Mouse (Mus musculus): ENCODE measurements at regions not wholly inside any gene's neighbourhood (a gene's known extent, or its start where the extent isn't known, plus 50 kb on each side); places are given as distances from the start of the nearest gene placed in this dataset.
"Not testable (repeated sequence)": the region's sequence is repeated elsewhere in the genome, so short reads cannot be mapped to it uniquely, and the experiment has no call there.

DNA sequence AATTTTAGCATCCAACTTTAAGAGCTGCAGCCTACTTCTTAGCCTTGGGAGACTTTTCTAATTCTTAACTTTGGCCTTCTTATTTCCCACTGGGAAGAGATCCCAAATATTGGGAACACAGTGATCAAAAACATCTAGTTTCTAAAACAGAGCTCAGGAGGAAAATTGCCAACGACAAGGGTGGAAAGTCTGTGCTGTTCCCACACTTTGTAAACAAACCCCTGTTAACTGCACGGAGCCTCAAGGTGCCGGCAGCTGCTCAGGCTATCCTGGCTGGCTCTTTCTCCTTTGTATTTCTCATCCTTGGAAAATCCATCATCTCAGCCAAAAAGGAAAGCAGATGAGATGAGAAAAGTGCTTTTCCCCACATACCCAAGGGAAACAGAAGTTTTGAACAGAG is 84.9 kb downstream of the Impad1 start:
- no peak for DNase-seq (ENCODE audit: low spot score)

DNA sequence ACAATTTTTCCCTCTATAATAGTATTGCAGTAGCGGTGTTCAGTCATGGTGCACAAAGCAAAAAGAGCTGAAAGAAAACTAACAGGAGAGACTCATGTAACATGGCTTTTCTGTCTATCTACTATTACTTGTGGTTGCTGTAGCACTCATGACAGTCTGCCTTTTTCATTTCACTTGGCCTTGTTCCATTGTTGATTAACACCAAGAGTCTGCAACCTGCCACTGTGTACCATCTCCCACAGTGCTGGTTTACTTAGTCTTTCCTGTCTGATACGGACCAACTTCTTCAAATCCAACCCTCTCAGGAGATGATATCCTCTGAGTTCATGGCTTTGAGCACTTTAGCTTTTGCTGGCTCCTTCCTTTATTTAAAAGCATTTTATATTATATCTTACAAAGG is 94.1 kb downstream of the Impad1 start:
- DNase-seq (ENCODE audit: low spot score), result no peak

- no peak for DNase-seq (ENCODE audit: low spot score)
These were observed 97.7 kb downstream of the Impad1 start for GRCm38 (mm10) chr4:4695413-4695812.

GRCm38 (mm10) chr4:4686920-4687319 is 106.2 kb downstream of the Impad1 start:
- DNase-seq (ENCODE audit: low spot score), result no peak

GRCm38 (mm10) chr4:4674607-4675006 is 118.5 kb downstream of the Impad1 start:
- DNase-seq (ENCODE audit: low spot score), result no peak

GRCm38 (mm10) chr4:4650251-4650650 is 142.9 kb downstream of the Impad1 start:
- DNase-seq (ENCODE audit: low spot score), result no peak

GRCm38 (mm10) chr4:4645264-4645663 is 147.9 kb downstream of the Impad1 start:
- no peak for DNase-seq (ENCODE audit: low spot score)

- DNase-seq (ENCODE audit: low spot score), result no peak
These were observed 156.9 kb downstream of the Impad1 start for GRCm38 (mm10) chr4:4636258-4636657.

DNA sequence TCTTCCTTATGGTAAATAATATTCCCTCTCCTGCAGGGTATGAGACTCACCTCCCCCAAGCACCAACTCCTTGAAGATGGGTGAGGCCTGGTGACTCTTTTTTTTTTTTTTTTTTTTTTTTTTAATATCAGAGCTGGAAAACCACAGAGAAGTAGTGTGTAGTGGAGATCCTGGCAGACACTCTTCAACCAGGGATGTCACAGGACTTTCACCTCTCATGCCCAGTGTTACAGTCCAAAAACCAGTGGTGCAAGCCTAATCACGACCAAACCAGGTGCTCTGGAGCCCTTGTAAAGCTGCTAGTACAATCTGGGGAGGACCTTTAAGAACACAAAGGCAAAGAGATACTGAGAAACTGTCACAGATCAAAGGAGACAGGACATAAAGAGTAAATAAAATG is 157.3 kb downstream of the Impad1 start:
- DNase-seq (ENCODE audit: low spot score), result no peak

DNA sequence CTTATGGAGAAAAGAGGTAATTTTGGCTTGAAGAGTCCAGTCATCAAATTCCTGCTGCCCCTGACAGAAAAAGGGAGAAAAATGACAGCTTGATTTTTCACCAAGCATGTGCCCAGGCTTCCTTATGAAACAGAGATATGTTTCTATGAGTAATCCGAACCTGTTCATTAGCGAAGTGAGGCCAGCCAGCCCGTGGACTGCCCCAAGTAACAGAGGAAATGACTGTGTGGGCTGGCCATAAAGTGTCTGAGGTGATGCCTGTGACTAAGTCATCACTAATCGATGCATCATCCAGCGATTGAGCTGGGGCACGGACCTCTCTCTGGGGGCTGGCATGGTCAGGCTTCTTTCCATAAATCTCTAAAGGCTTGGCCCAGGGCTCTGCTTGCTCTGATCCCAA is 157.8 kb downstream of the Impad1 start:
- peak; percentile 16 for DNase-seq (ENCODE audit: low spot score)

GRCm38 (mm10) chr4:4634646-4635045 is 158.5 kb downstream of the Impad1 start:
- DNase-seq (ENCODE audit: low spot score), result no peak

GRCm38 (mm10) chr4:4630750-4631149 is 162.4 kb downstream of the Impad1 start:
- no peak for DNase-seq (ENCODE audit: low spot score)

DNA sequence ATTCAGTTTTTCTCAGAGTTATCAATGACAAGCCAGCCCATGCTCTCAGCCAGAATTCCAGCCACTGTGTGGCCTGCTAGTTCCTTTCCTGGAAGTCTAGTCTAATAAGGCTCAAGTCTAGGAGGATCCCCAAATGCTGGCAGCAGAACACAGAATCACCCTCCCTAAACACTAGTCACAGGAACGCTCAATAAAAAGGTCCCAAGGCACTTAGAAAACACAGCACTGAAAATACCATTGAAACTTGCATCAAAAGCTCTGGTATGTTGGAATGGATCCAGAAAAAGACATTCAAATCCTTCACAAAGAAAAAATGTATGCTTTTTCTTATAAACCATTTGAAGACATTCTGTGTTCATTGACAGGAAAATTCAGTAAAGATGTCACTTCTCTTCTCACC is 163.9 kb downstream of the Impad1 start:
- DNase-seq (ENCODE audit: low spot score), result no peak

DNA sequence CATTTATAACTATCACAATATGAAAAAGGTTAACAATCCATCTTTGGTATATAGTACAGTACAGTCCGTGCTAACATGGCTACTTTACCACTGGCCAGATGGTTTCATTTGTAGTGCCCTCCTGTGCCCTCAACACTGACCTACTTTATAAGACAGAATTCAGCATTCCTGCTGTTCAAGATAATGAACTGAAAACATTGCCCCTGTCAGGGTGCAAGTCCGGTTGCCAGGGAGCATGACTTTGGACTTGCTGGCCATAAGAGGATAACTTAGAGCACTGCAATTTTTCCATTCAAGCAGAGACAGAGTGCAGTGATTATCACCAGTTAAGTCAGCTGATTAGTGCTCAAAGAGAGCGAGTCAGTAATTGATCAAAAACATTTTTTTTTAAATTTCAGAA is 169.3 kb downstream of the Impad1 start:
- DNase-seq (ENCODE audit: low spot score), result no peak

DNA sequence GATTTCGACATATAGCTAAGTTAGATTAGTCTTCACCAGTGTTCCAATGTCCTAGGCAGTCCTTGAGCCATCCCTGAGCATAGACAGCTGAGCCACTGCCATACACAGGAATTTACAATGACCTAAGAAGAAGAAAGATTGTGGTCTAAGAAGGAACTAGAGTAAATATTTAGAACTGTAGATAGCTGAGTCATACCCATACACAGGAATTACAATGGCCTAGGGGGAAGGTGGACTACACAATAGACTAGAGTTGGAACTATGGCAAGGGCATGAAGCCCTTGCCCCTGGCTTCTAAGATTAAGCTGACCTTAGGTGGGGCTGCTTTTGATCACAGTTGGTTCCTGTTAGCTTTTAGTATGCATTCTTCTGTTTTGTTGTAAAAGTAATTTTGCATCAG is 173.0 kb downstream of the Impad1 start:
- not testable (repeated sequence) for DNase-seq (ENCODE audit: low spot score)

DNA sequence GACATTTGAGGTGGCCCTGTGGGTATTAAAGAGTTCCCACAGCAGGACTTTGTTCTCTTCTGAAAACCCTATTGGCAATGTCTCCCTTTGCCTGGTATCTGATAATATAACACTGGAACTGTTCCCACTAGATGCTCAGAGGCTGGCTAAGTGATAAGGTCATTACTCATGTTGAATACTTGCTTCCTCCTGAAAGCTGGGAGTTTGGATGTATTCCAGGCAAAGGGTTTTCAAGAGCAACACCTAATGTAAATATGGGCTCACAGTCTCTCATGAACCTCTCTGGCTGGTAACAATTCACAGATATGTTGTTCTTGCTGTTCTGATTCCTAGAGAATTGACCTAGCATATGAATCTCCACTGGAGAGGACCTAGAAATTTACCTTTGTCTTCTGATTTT is 178.6 kb downstream of the Impad1 start:
- DNase-seq (ENCODE audit: low spot score), result no peak

Measured in embryo, embryonic 10 days (tissue).